Mouse (Mus musculus) heart, embryonic 15.5 days (tissue): ENCODE measurements around the gene Klhl9. TPM values are rescaled to one million over a fixed set of nuclear protein-coding genes. Genes with fewer than 3 reads are reported as not detected.

ENCODE experiments used
- ATAC-seq: fragments of 200-750 bp; cut with Nextera tagmentation; replicated peaks from 2 replicates; pipeline ENCODE4 v1.8.0; 2017; ENCODE audit warnings: low read depth, moderate TSS enrichment; ENCODE audit not compliant: insufficient number of reproducible peaks, insufficient read depth, low FRiP score
- H3K27ac ChIP-seq: fragments of 300-500 bp; sonication (generic); 2 replicates; pipeline ENCODE4 v1.5.1; 2015; ENCODE audit warnings: mild to moderate bottlenecking, inconsistent platforms
- H3K27me3 ChIP-seq: fragments of 300-500 bp; sonication (generic); 2 replicates; pipeline ENCODE4 v1.6.1; 2015; ENCODE audit warnings: inconsistent platforms
- H3K36me3 ChIP-seq: fragments of 300-500 bp; sonication (generic); 2 replicates; pipeline ENCODE4 v1.6.1; 2015; ENCODE audit warnings: mild to moderate bottlenecking, inconsistent platforms
- H3K4me1 ChIP-seq: fragments of 300-500 bp; sonication (generic); replicated peaks from 2 replicates; pipeline ENCODE4 v1.6.1; 2015; ENCODE audit warnings: inconsistent platforms
- H3K4me2 ChIP-seq: fragments of 300-500 bp; sonication (generic); 2 replicates; pipeline ENCODE4 v1.6.1; 2015; ENCODE audit warnings: inconsistent platforms, mild to moderate bottlenecking, moderate library complexity
- H3K4me3 ChIP-seq: fragments of 300-500 bp; sonication (generic); 2 replicates; pipeline ENCODE4 v1.5.1; 2015; ENCODE audit warnings: mild to moderate bottlenecking, inconsistent platforms
- H3K9ac ChIP-seq: fragments of 300-500 bp; sonication (generic); 2 replicates; pipeline ENCODE4 v1.6.1; 2015; ENCODE audit warnings: mild to moderate bottlenecking, inconsistent platforms
- H3K9me3 ChIP-seq: fragments of 300-500 bp; sonication (generic); replicated peaks from 2 replicates; pipeline ENCODE4 v1.6.1; 2016; ENCODE audit warnings: inconsistent platforms
- WGBS: fragments of 180-500 bp; shearing (Covaris S2); methylation state at CpG from one replicate; pipeline ENCODE4 v1.1.7; 2015; ENCODE audit warnings: mixed read lengths; 5-methylcytosine and 5-hydroxymethylcytosine counted together
- polyA plus RNA-seq: library from polyadenylated mRNA; unstranded; fragments of >200 nt; fragmentation: Nextera tagmentation; extraction: Ambion mirVana; gene quantifications from 2 replicates; pipeline ENCODE4 v1.2.1, GENCODE M21; 2015

The Klhl9 gene
- polyA plus RNA-seq, 1 experiment from 2014 or later: 78.4 TPM

- H3K27ac ChIP-seq: no peak overlapping the region
- H3K9ac ChIP-seq: no peak overlapping the region
- H3K4me2 ChIP-seq: no peak overlapping the region
- no peak overlapping the region for H3K4me3 ChIP-seq
- H3K36me3 ChIP-seq: no peaks in the 10 kb centered on the region
- no peaks in the 10 kb centered on the region for H3K4me1 ChIP-seq
- no peak for ATAC-seq
- H3K9me3 ChIP-seq: no peaks in the 10 kb centered on the region
- WGBS: 39% methylated on average over 8 of the region's 8 CpGs
- no peaks in the 10 kb centered on the region for H3K27me3 ChIP-seq
Observed at GRCm38 (mm10) chr4:88680362-88680761, 41.9 kb downstream of the Klhl9 start.

- 76% methylated on average over 1 of the region's 1 CpGs for WGBS
- H3K27ac ChIP-seq: no peak within 1 kb of the TSS
- H3K4me1 ChIP-seq: no peaks in the 10 kb centered on the region
- H3K4me2 ChIP-seq: no peak within 1 kb of the TSS
- H3K9ac ChIP-seq: no peak within 1 kb of the TSS
- H3K36me3 ChIP-seq: no peaks in the 10 kb centered on the region
- no peak within 1 kb of the TSS for H3K4me3 ChIP-seq
- no peaks in the 10 kb centered on the region for H3K27me3 ChIP-seq
- ATAC-seq: no peak
- H3K9me3 ChIP-seq: no peaks in the 10 kb centered on the region
Observed at GRCm38 (mm10) chr4:88676824-88677223, 45.4 kb downstream of the Klhl9 start, which contains the start of gene Ifna16. TSS of gene Ifna16 (minus strand) at chr4:88676924.

Other genes with a start within 250 kb of the Klhl9 start
- gene Ifnb1, start 199.7 kb downstream of the Klhl9 start, polyA plus RNA-seq: not detected in 2 replicates
- not detected in 2 replicates for gene Ifna15, start 164.2 kb downstream of the Klhl9 start, polyA plus RNA-seq
- not detected in 2 replicates for gene Ifna14, start 150.7 kb downstream of the Klhl9 start, polyA plus RNA-seq
- gene Ifna9, start 130.1 kb downstream of the Klhl9 start, polyA plus RNA-seq: not detected in 2 replicates
- not detected in 2 replicates for gene Ifna12, start 119.1 kb downstream of the Klhl9 start, polyA plus RNA-seq
- not detected in 2 replicates for gene C87499, start 88.1 kb downstream of the Klhl9 start, polyA plus RNA-seq
- not detected in 2 replicates for gene Ifna13, start 78.0 kb downstream of the Klhl9 start, polyA plus RNA-seq
- not detected in 2 replicates for gene Ifna16, start 45.5 kb downstream of the Klhl9 start, polyA plus RNA-seq
- not detected in 2 replicates for gene Ifna2, start 38.6 kb downstream of the Klhl9 start, polyA plus RNA-seq
- gene Ifnab, start 31.1 kb downstream of the Klhl9 start, polyA plus RNA-seq: not detected in 2 replicates
- 0.82 and 0.93 TPM in 2 replicates for gene Gm26566, start 660 bp downstream of the Klhl9 start, polyA plus RNA-seq
- gene Gm13271, start 32.4 kb upstream of the Klhl9 start, polyA plus RNA-seq: not detected in 2 replicates
- gene Gm13283, start 37.7 kb upstream of the Klhl9 start, polyA plus RNA-seq: 0.11 and 0.23 TPM in 2 replicates
- 0.48 TPM in 1 of 2 replicates, not detected in the other for gene Gm13290, start 51.4 kb upstream of the Klhl9 start, polyA plus RNA-seq
- gene Gm13289, start 54.5 kb upstream of the Klhl9 start, polyA plus RNA-seq: not detected in 2 replicates
- gene Gm13272, start 57.4 kb upstream of the Klhl9 start, polyA plus RNA-seq: 0.28 TPM in 1 of 2 replicates, not detected in the other
- 0.53 TPM in 1 of 2 replicates, not detected in the other for gene Ifnz, start 59.7 kb upstream of the Klhl9 start, polyA plus RNA-seq
- not detected in 2 replicates for gene Gm13276, start 63.2 kb upstream of the Klhl9 start, polyA plus RNA-seq
- not detected in 2 replicates for gene Gm13277, start 66.2 kb upstream of the Klhl9 start, polyA plus RNA-seq
- not detected in 2 replicates for gene Gm13278, start 69.1 kb upstream of the Klhl9 start, polyA plus RNA-seq
- gene Gm13275, start 72.0 kb upstream of the Klhl9 start, polyA plus RNA-seq: not detected in 2 replicates
- not detected in 2 replicates for gene Gm13279, start 74.9 kb upstream of the Klhl9 start, polyA plus RNA-seq
- 0.79 and 0.82 TPM in 2 replicates for gene Gm13285, start 77.2 kb upstream of the Klhl9 start, polyA plus RNA-seq
- gene Gm13287, start 80.8 kb upstream of the Klhl9 start, polyA plus RNA-seq: not detected in 2 replicates
- 0.08 TPM in 1 of 2 replicates, not detected in the other for gene Gm13288, start 83.1 kb upstream of the Klhl9 start, polyA plus RNA-seq
- not detected in 2 replicates for gene Ifna7, start 93.8 kb upstream of the Klhl9 start, polyA plus RNA-seq
- not detected in 2 replicates for gene Ifna11, start 97.5 kb upstream of the Klhl9 start, polyA plus RNA-seq
- gene Ifna6, start 105.0 kb upstream of the Klhl9 start, polyA plus RNA-seq: not detected in 2 replicates
- gene Ifna5, start 113.1 kb upstream of the Klhl9 start, polyA plus RNA-seq: not detected in 2 replicates
- gene Ifna4, start 119.4 kb upstream of the Klhl9 start, polyA plus RNA-seq: not detected in 2 replicates
- gene Ifna1, start 127.6 kb upstream of the Klhl9 start, polyA plus RNA-seq: not detected in 2 replicates
- not detected in 2 replicates for gene Ifne, start 157.7 kb upstream of the Klhl9 start, polyA plus RNA-seq